Mouse (Mus musculus) forebrain, embryonic 10.5 days (tissue): ENCODE results near the gene Osbpl8. TPM values are rescaled to one million over a fixed set of nuclear protein-coding genes. Genes with fewer than 3 reads are reported as not detected.

Experiments
- DNase-seq: peaks from one replicate; pipeline ENCODE4 v3.0.0-alpha.2; 2017; ENCODE audit warnings: low spot score; ENCODE audit errors: extremely low spot score
- H3K27ac ChIP-seq: fragments of 300-500 bp; sonication (generic); 2 replicates; pipeline ENCODE4 v1.5.1; 2016; ENCODE audit warnings: mild to moderate bottlenecking
- H3K27me3 ChIP-seq: fragments of 300-500 bp; sonication (generic); 2 replicates; pipeline ENCODE4 v1.6.1; 2016; ENCODE audit warnings: mild to moderate bottlenecking; ENCODE audit not compliant: poor library complexity, severe bottlenecking
- H3K36me3 ChIP-seq: fragments of 300-500 bp; sonication (generic); replicated peaks from 2 replicates; pipeline ENCODE4 v1.6.1; 2016; ENCODE audit warnings: mild to moderate bottlenecking, moderate library complexity
- H3K4me1 ChIP-seq: fragments of 300-500 bp; sonication (generic); 2 replicates; pipeline ENCODE4 v1.6.1; 2016
- H3K4me3 ChIP-seq: fragments of 300-500 bp; sonication (generic); 2 replicates; pipeline ENCODE4 v1.5.1; 2016; ENCODE audit warnings: mild to moderate bottlenecking, moderate library complexity
- H3K9me3 ChIP-seq: fragments of 300-500 bp; sonication (generic); 2 replicates; pipeline ENCODE4 v1.6.1; 2016; ENCODE audit warnings: mild to moderate bottlenecking, moderate library complexity
- WGBS: fragments of 180-500 bp; shearing (Covaris S2); methylation state at CpG from one replicate; pipeline ENCODE4 v1.1.7; 2016; 5-methylcytosine and 5-hydroxymethylcytosine counted together
- polyA plus RNA-seq: library from polyadenylated mRNA; unstranded; fragments of >200 nt; fragmentation: Nextera tagmentation; extraction: Ambion mirVana; gene quantifications from 2 replicates; pipeline ENCODE4 v1.2.1, GENCODE M21; 2016

Osbpl8 gene
- polyA plus RNA-seq, 1 experiment from 2014 or later: 8.2 TPM

- Histone ChIP-seq H3K27me3 (no peaks in the 10 kb centered on the region), H3K4me1 (no peaks in the 10 kb centered on the region), H3K36me3 (no peaks in the 10 kb centered on the region), H3K4me3 (no peak overlapping the region), H3K9me3 (no peaks in the 10 kb centered on the region), H3K27ac (no peak overlapping the region)
- WGBS: 99% methylated on average over 5 of the region's 5 CpGs
- DNase-seq: no peak
Measured at GRCm38 (mm10) chr10:111237434-111237833, 72.9 kb downstream of the Osbpl8 start.

GRCm38 (mm10) chr10:111242677-111243076 lies 78.1 kb downstream of the Osbpl8 start:
- no peaks in the 10 kb centered on the region for H3K27me3 ChIP-seq
- WGBS: 84% methylated on average over 7 of the region's 7 CpGs
- H3K9me3 ChIP-seq: no peaks in the 10 kb centered on the region
- no peak for DNase-seq
- no peak overlapping the region for H3K27ac ChIP-seq
- H3K36me3 ChIP-seq: no peaks in the 10 kb centered on the region
- H3K4me1 ChIP-seq: peaks cover 17% of the 10 kb centered on the region
- H3K4me3 ChIP-seq: no peak overlapping the region

- 41% methylated on average over 4 of the region's 4 CpGs for WGBS
- no peak overlapping the region; the same call in 1 of the 2 replicates for H3K4me3 ChIP-seq
- H3K27ac ChIP-seq: no peak overlapping the region
- DNase-seq: no peak
- H3K36me3 ChIP-seq: no peaks in the 10 kb centered on the region
- H3K9me3 ChIP-seq: no peaks in the 10 kb centered on the region
- peaks cover 44% of the 10 kb centered on the region for H3K4me1 ChIP-seq
- H3K27me3 ChIP-seq: no peaks in the 10 kb centered on the region
Measured at GRCm38 (mm10) chr10:111247609-111248008, 83.1 kb downstream of the Osbpl8 start.

GRCm38 (mm10) chr10:111248177-111248576 lies 83.6 kb downstream of the Osbpl8 start:
- 35% methylated on average over 6 of the region's 6 CpGs for WGBS
- Histone ChIP-seq H3K9me3 (no peaks in the 10 kb centered on the region), H3K4me1 (peaks cover 44% of the 10 kb centered on the region), H3K27me3 (no peaks in the 10 kb centered on the region), H3K27ac (peak overlapping the region; percentile 64; the same call in 1 of the 2 replicates), H3K4me3 (peak overlapping the region; percentile 18; the same call in 1 of the 2 replicates), H3K36me3 (no peaks in the 10 kb centered on the region)
- DNase-seq: no peak

- DNase-seq: no peak
- H3K4me1 ChIP-seq: peaks cover 34% of the 10 kb centered on the region
- H3K36me3 ChIP-seq: no peaks in the 10 kb centered on the region
- 84% methylated on average over 4 of the region's 4 CpGs for WGBS
- H3K4me3 ChIP-seq: no peak overlapping the region
- H3K9me3 ChIP-seq: no peaks in the 10 kb centered on the region
- H3K27ac ChIP-seq: no peak overlapping the region
- no peaks in the 10 kb centered on the region for H3K27me3 ChIP-seq
Measured at GRCm38 (mm10) chr10:111250192-111250591, 85.6 kb downstream of the Osbpl8 start.

- no peak for DNase-seq
- peaks cover 34% of the 10 kb centered on the region for H3K4me1 ChIP-seq
- no peaks in the 10 kb centered on the region for H3K9me3 ChIP-seq
- no peaks in the 10 kb centered on the region for H3K36me3 ChIP-seq
- H3K4me3 ChIP-seq: no peak overlapping the region
- WGBS: 85% methylated on average over 5 of the region's 5 CpGs
- no peaks in the 10 kb centered on the region for H3K27me3 ChIP-seq
- no peak overlapping the region for H3K27ac ChIP-seq
Measured at GRCm38 (mm10) chr10:111251666-111252065, 87.1 kb downstream of the Osbpl8 start.

GRCm38 (mm10) chr10:111255228-111255627 lies 90.7 kb downstream of the Osbpl8 start:
- Histone ChIP-seq H3K27ac (no peak overlapping the region), H3K4me1 (peaks cover 7% of the 10 kb centered on the region), H3K27me3 (no peaks in the 10 kb centered on the region), H3K9me3 (no peaks in the 10 kb centered on the region), H3K36me3 (no peaks in the 10 kb centered on the region), H3K4me3 (no peak overlapping the region)
- no peak for DNase-seq
- WGBS: 94% methylated on average over 6 of the region's 6 CpGs

- H3K4me3 ChIP-seq: no peak overlapping the region
- H3K27ac ChIP-seq: no peak overlapping the region
- no peak for DNase-seq
- H3K4me1 ChIP-seq: no peaks in the 10 kb centered on the region
- H3K9me3 ChIP-seq: no peaks in the 10 kb centered on the region
- H3K27me3 ChIP-seq: no peaks in the 10 kb centered on the region
- 93% methylated on average over 3 of the region's 3 CpGs for WGBS
- no peaks in the 10 kb centered on the region for H3K36me3 ChIP-seq
Measured at GRCm38 (mm10) chr10:111256156-111256555, 91.6 kb downstream of the Osbpl8 start.

GRCm38 (mm10) chr10:111257358-111257757 lies 92.8 kb downstream of the Osbpl8 start:
- H3K36me3 ChIP-seq: no peaks in the 10 kb centered on the region
- no peak for DNase-seq
- H3K27ac ChIP-seq: no peak overlapping the region
- H3K9me3 ChIP-seq: no peaks in the 10 kb centered on the region
- WGBS: 89% methylated on average over 3 of the region's 3 CpGs
- no peaks in the 10 kb centered on the region for H3K4me1 ChIP-seq
- H3K27me3 ChIP-seq: no peaks in the 10 kb centered on the region
- H3K4me3 ChIP-seq: no peak overlapping the region

- DNase-seq: no peak
- Histone ChIP-seq H3K36me3 (no peaks in the 10 kb centered on the region), H3K4me3 (no peak overlapping the region), H3K4me1 (no peaks in the 10 kb centered on the region), H3K9me3 (no peaks in the 10 kb centered on the region), H3K27me3 (no peaks in the 10 kb centered on the region), H3K27ac (no peak overlapping the region)
- 92% methylated on average over 3 of the region's 3 CpGs for WGBS
Measured at GRCm38 (mm10) chr10:111258256-111258655, 93.7 kb downstream of the Osbpl8 start.

GRCm38 (mm10) chr10:111271687-111272086 lies 107.1 kb downstream of the Osbpl8 start:
- H3K9me3 ChIP-seq: no peaks in the 10 kb centered on the region
- no peaks in the 10 kb centered on the region for H3K27me3 ChIP-seq
- H3K27ac ChIP-seq: no peak overlapping the region
- peaks cover 14% of the 10 kb centered on the region for H3K4me1 ChIP-seq
- peaks cover 36% of the 10 kb centered on the region for H3K36me3 ChIP-seq
- 93% methylated on average over 15 of the region's 15 CpGs for WGBS
- no peak for DNase-seq
- no peak overlapping the region for H3K4me3 ChIP-seq

- DNase-seq: no peak
- H3K4me1 ChIP-seq: peaks cover 15% of the 10 kb centered on the region
- WGBS: 84% methylated on average over 11 of the region's 11 CpGs
- no peaks in the 10 kb centered on the region for H3K27me3 ChIP-seq
- no peak overlapping the region for H3K4me3 ChIP-seq
- H3K9me3 ChIP-seq: no peaks in the 10 kb centered on the region
- H3K36me3 ChIP-seq: peaks cover 42% of the 10 kb centered on the region
- H3K27ac ChIP-seq: no peak overlapping the region
Measured at GRCm38 (mm10) chr10:111272905-111273304, 108.4 kb downstream of the Osbpl8 start.

GRCm38 (mm10) chr10:111273463-111274088 lies 109.0 kb downstream of the Osbpl8 start:
- no peaks in the 10 kb centered on the region for H3K27me3 ChIP-seq
- peaks cover 15% of the 10 kb centered on the region for H3K4me1 ChIP-seq
- no peak overlapping the region for H3K27ac ChIP-seq
- H3K9me3 ChIP-seq: no peaks in the 10 kb centered on the region
- DNase-seq: no peak
- H3K36me3 ChIP-seq: peaks cover 42% of the 10 kb centered on the region
- H3K4me3 ChIP-seq: no peak overlapping the region
- WGBS: 47% methylated on average over 5 of the region's 5 CpGs

GRCm38 (mm10) chr10:111275822-111276221 lies 111.3 kb downstream of the Osbpl8 start:
- H3K27ac ChIP-seq: no peak overlapping the region
- H3K4me1 ChIP-seq: peaks cover 15% of the 10 kb centered on the region
- H3K4me3 ChIP-seq: no peak overlapping the region
- no peak for DNase-seq
- WGBS: 92% methylated on average over 2 of the region's 2 CpGs
- H3K9me3 ChIP-seq: no peaks in the 10 kb centered on the region
- H3K36me3 ChIP-seq: peaks cover 39% of the 10 kb centered on the region
- no peaks in the 10 kb centered on the region for H3K27me3 ChIP-seq
